Mouse (Mus musculus): ENCODE measurements at regions not wholly inside any gene's neighbourhood (a gene's known extent, or its start where the extent isn't known, plus 50 kb on each side); places are given as distances from the start of the nearest gene placed in this dataset.

DNA sequence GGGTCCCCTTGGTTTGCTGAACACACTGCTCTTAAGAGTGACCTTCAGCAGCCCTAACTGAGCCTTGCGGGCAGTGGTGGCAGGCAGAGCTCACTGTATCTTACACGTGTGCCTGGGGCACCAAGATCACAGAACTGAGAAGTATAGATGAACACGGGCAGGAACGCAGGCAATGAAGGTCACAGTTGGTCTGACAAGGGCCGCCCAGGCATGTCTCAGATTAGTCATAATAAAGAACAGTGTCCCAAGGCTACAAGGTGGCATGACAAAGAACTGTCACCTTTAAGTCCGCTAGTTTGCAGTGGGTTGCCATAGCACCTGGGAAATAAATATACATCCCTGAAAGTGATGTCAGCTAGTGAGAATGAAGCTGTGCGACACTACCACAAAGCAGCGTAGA lies 215.9 kb upstream of the A230072I06Rik start:
- TF ChIP-seq CTCF (conservative IDR thresholded peaks at IDR 0.05 in 1 of 2, IDR thresholded peaks at IDR 0.05 in 1 of 2; ENCODE audit: low read depth in 2 of 2, low read length in 2 of 2) (no peak), POLR2AphosphoS2 (IDR thresholded peaks at IDR 0.05; ENCODE audit: low read depth, low read length) (no peak), ZC3H11A (IDR thresholded peaks at IDR 0.05; ENCODE audit: low read depth, low read length) (no peak), EP300 (IDR thresholded peaks at IDR 0.05; ENCODE audit: low read length) (no peak), TBP (conservative IDR thresholded peaks at IDR 0.05; ENCODE audit: low read depth, low read length) (no peak), UBTF (IDR thresholded peaks at IDR 0.05; ENCODE audit: low read depth, low read length) (no peak), POLR2A (IDR thresholded peaks at IDR 0.05; ENCODE audit: low read depth, low read length) (no peak), USF2 (conservative IDR thresholded peaks at IDR 0.05; ENCODE audit: low read depth, low read length) (no peak), ZMIZ1 (IDR thresholded peaks at IDR 0.05; ENCODE audit: low read depth, low read length) (no peak), CHD2 (IDR thresholded peaks at IDR 0.05; ENCODE audit: low read length) (no peak), E2F4 (IDR thresholded peaks at IDR 0.05; ENCODE audit: insufficient replicate concordance, low read depth, low read length) (no peak), NELFE (IDR thresholded peaks at IDR 0.05; ENCODE audit: low read depth, low read length) (no peak), HCFC1 (IDR thresholded peaks at IDR 0.05; ENCODE audit: low read depth, low read length) (no peak), NRF1 (IDR thresholded peaks at IDR 0.05; ENCODE audit: low read depth, low read length) (no peak)
